Mouse (Mus musculus): ENCODE measurements around the gene Nlrp6. TPM values are rescaled to one million over a fixed set of nuclear protein-coding genes. Genes with fewer than 3 reads are reported as not detected.

Gene Nlrp6
- polyA plus RNA-seq (2017; shearing (Covaris generic)), result under 1 TPM in 1 of 2 experiments, not detected in 1; 0.05 TPM

GRCm38 (mm10) chr7:140920418-140921029 lies at the start of gene Nlrp6:
TSS of gene Nlrp6 (plus strand) at chr7:140920902.

GRCm38 (mm10) chr7:140881696-140882468 lies 38.8 kb upstream of the Nlrp6 start, which contains the start of the genes Psmd13 and Sirt3:
TSS of gene Psmd13 (plus strand) at chr7:140881968.
TSS of gene Sirt3 (minus strand) at chr7:140882309.

GRCm38 (mm10) chr7:140900220-140900619 lies 20.5 kb upstream of the Nlrp6 start, which contains the start of gene Cox8b:
TSS of gene Cox8b (minus strand) at chr7:140900446.

GRCm38 (mm10) chr7:140941222-140942051 lies 20.7 kb downstream of the Nlrp6 start, which contains the start of gene Pgghg:
TSS of gene Pgghg (plus strand) at chr7:140941391.

DNA sequence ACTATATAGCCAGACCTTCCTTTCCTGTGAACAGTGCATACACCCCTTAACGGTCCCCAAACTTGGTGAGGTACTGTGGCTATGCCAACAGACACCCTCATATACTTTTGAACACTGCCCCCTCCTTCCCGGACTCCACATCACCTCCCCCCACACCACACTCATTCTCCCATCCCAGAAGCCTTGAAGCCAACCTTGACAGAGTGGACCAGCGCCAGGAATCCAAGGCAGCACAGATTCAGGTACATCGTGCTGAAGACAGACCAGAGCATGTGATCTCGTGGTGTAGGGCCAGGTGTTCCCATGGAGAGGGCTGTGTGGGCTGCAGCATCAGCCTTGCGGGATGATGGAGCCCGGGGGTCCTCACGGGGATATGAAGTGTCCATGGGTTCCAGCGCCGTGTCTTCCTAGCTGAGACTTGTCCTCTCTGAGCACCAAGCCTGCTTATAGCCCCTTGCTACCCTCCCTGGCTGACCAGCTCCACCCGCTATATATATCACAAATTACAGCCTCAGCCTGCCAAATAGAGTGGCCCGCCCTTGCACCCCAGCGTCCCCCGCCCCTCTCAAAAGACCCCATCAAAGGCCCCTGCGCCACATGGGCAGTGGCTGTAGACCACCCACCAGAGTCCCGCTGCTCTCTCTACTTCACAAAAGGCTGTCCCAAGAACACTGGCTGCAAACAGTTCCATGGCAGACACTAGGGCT lies 29.3 kb downstream of the Nlrp6 start, which contains the start of gene Ifitm5:
Gene Ifitm5, minus strand, starts transcription at position 468 of the 707 bp plus-strand sequence.

GRCm38 (mm10) chr7:140955758-140956555 lies 35.3 kb downstream of the Nlrp6 start, which contains the start of the genes Gm45717 and Ifitm2:
TSS of gene Gm45717 (minus strand) at chr7:140955937.
TSS of gene Ifitm2 (minus strand) at chr7:140955987.

GRCm38 (mm10) chr7:140966921-140967320 lies 46.2 kb downstream of the Nlrp6 start, which contains the start of gene Ifitm1:
TSS of gene Ifitm1 (plus strand) at chr7:140967221.

Other genes starting within 250 kb of the Nlrp6 start
- under 1 TPM; 0.04 to 0.20 TPM for gene Olfr45, start 239.0 kb upstream of the Nlrp6 start, polyA plus RNA-seq (2017; shearing (Covaris generic))
- gene Olfr541, start 223.6 kb upstream of the Nlrp6 start, polyA plus RNA-seq (2017; shearing (Covaris generic)), result under 1 TPM in 1 of 2 experiments, not detected in 1; 0.84 TPM
- under 1 TPM; 0.10 to 0.18 TPM for gene Cyp2e1, start 157.2 kb upstream of the Nlrp6 start, polyA plus RNA-seq (2017; shearing (Covaris generic))
- under 1 TPM in 1 of 2 experiments, not detected in 1; 0.18 TPM for gene Syce1, start 133.1 kb upstream of the Nlrp6 start, polyA plus RNA-seq (2017; shearing (Covaris generic))
- 1 to 10 TPM in 1 of 2 experiments, under 1 TPM in 1; 0.46 to 1.9 TPM for gene Zfp941, start 98.7 kb upstream of the Nlrp6 start, polyA plus RNA-seq (2017; shearing (Covaris generic))
- gene Urah, start 85.9 kb upstream of the Nlrp6 start, polyA plus RNA-seq (2017; shearing (Covaris generic)), result under 1 TPM in 1 of 2 experiments, not detected in 1; 0.58 TPM
- gene Scgb1c1, start 75.4 kb upstream of the Nlrp6 start, polyA plus RNA-seq (2017; shearing (Covaris generic)), result not detected
- gene Odf3, start 73.1 kb upstream of the Nlrp6 start, polyA plus RNA-seq (2017; shearing (Covaris generic)), result under 1 TPM in 1 of 2 experiments, not detected in 1; 0.28 TPM
- gene Gm45785, start 64.6 kb upstream of the Nlrp6 start, polyA plus RNA-seq (2017; shearing (Covaris generic)), result under 1 TPM in 1 of 2 experiments, not detected in 1; 0.54 TPM
- gene Ric8a, start 63.9 kb upstream of the Nlrp6 start, polyA plus RNA-seq (2017; shearing (Covaris generic)), result 100 to 1,000 TPM; 114 to 152 TPM
- 10 to 100 TPM; 41.3 to 51.5 TPM for gene Bet1l, start 63.3 kb upstream of the Nlrp6 start, polyA plus RNA-seq (2017; shearing (Covaris generic))
- 100 to 1,000 TPM; 186 to 193 TPM for gene Psmd13, start 38.9 kb upstream of the Nlrp6 start, polyA plus RNA-seq (2017; shearing (Covaris generic))
- 10 to 100 TPM in 1 of 2 experiments, 1 to 10 TPM in 1; 8.7 to 11.6 TPM for gene Sirt3, start 38.6 kb upstream of the Nlrp6 start, polyA plus RNA-seq (2017; shearing (Covaris generic))
- gene Cox8b, start 20.5 kb upstream of the Nlrp6 start, polyA plus RNA-seq (2017; shearing (Covaris generic)), result not detected
- gene Pgghg, start 20.5 kb downstream of the Nlrp6 start, polyA plus RNA-seq (2017; shearing (Covaris generic)), result 10 to 100 TPM; 24.8 to 37.5 TPM
- gene Ifitm5, start 29.4 kb downstream of the Nlrp6 start, polyA plus RNA-seq (2017; shearing (Covaris generic)), result 1 to 10 TPM in 1 of 2 experiments, under 1 TPM in 1; 0.35 to 1.1 TPM
- gene Gm45717, start 35.0 kb downstream of the Nlrp6 start, polyA plus RNA-seq (2017; shearing (Covaris generic)), result not detected
- 10 to 100 TPM; 37.1 to 96.5 TPM for gene Ifitm2, start 35.1 kb downstream of the Nlrp6 start, polyA plus RNA-seq (2017; shearing (Covaris generic))
- gene Ifitm1, start 46.3 kb downstream of the Nlrp6 start, polyA plus RNA-seq (2017; shearing (Covaris generic)), result 1 to 10 TPM in 1 of 2 experiments, not detected in 1; 1.9 TPM
- gene Ifitm3, start 89.9 kb downstream of the Nlrp6 start, polyA plus RNA-seq (2017; shearing (Covaris generic)), result 1 to 10 TPM; 3.5 to 8.8 TPM
- not detected for gene Ifitm6, start 97.0 kb downstream of the Nlrp6 start, polyA plus RNA-seq (2017; shearing (Covaris generic))
- not detected for gene Gm17387, start 108.2 kb downstream of the Nlrp6 start, polyA plus RNA-seq (2017; shearing (Covaris generic))
- gene B4galnt4, start 140.2 kb downstream of the Nlrp6 start, polyA plus RNA-seq (2017; shearing (Covaris generic)), result 10 to 100 TPM; 18.8 to 19.5 TPM
- gene Pkp3, start 157.3 kb downstream of the Nlrp6 start, polyA plus RNA-seq (2017; shearing (Covaris generic)), result 100 to 1,000 TPM; 253 to 350 TPM
- gene Sigirr, start 179.7 kb downstream of the Nlrp6 start, polyA plus RNA-seq (2017; shearing (Covaris generic)), result 100 to 1,000 TPM; 207 to 212 TPM
- under 1 TPM; 0.48 to 0.54 TPM for gene Ano9, start 196.9 kb downstream of the Nlrp6 start, polyA plus RNA-seq (2017; shearing (Covaris generic))
- gene Ptdss2, start 201.5 kb downstream of the Nlrp6 start, polyA plus RNA-seq (2017; shearing (Covaris generic)), result 10 to 100 TPM; 19.1 to 23.2 TPM

Data from inflammation-experienced regulatory T-cells (primary cell).